Mouse (Mus musculus): Measurements from ENCODE around the gene Skida1. TPM values are rescaled to one million over a fixed set of nuclear protein-coding genes. Genes with fewer than 3 reads are reported as not detected.

Gene Skida1
- total and polyA plus RNA-seq, 3 experiments, result 1.7 to 4.5 (median 3.7) TPM

DNA sequence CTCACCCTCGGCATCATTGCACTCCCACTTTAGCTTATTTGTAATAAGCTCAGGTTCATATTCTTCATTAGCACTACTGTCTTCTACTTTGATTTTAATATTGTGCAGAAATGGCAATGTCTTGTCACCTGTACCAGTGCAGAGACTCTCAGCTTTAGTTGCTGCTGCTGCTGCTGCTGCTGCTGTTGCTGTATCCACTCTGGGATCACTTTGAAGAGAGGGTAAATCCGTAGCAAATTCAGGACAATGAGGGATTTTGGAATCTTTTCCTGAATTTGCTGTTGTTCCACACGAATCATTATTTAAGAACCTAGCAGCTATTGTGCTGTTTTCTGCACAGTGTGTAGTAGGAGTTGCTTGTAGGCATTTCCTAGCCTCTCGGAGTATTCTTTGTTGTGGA is 2.7 kb downstream of the Skida1 start:
- WGBS, result 8% methylated on average over 4 of the region's 4 CpGs

DNA sequence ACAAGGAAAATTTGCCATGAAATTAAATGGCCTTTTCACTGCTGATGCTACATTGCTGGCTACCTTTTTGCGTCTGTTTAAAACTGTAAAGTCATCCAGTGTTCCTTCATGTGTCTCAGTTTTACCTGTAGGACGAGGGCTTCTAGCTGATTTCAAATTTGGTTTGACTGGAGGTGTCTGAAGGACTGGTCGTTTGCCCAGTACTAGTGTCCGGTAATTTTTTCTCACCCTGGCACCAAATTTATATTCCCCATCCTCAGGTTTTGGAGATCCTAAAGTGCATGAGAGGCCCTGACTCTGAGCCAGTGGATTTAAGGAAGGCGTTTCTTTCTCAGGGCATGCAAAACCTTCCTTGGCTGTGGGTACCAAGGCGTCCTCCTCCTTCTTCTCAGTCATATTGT is 3.1 kb downstream of the Skida1 start:
- no peak for DNase-seq
- peak overlapping the region; percentile 74 for H3K4me3 ChIP-seq
- H3K9ac ChIP-seq (ENCODE audit: low read depth, low read length), result peak overlapping the region; percentile 99; the same call in 1 of the 2 replicates
- H3K79me2 ChIP-seq (replicated peaks; ENCODE audit: control insufficient read depth, insufficient read depth, low read length), result no peaks in the 10 kb centered on the region; the same call in 1 of the 2 replicates
- WGBS, result 52% methylated on average over 6 of the region's 6 CpGs
- H3K27me3 ChIP-seq (ENCODE audit: control insufficient read depth, insufficient read depth, low read length), result no peaks in the 10 kb centered on the region
- no peak overlapping the region; the same call in 1 of the 2 replicates for H3K27ac ChIP-seq
- intact Hi-C loops (cut with DNase I), result loop anchor here (2.0 to 5.0 kb wide), 4 partner anchors 19 to 1612 kb away; partner anchors contain the start of genes Bmi1 and Otud1
- TF ChIP-seq POLR2A (IDR thresholded peaks at IDR 0.05; ENCODE audit: insufficient read depth, low read depth, low read length) (0 out of 2 replicates have a peak, but pooled peaks have one; percentile 12), CTCF (IDR thresholded peaks at IDR 0.05) (no peak)
- peaks cover 15% of the 10 kb centered on the region for H3K36me3 ChIP-seq (ENCODE audit: control insufficient read depth, insufficient read depth, low read length)
- peaks cover 3% of the 10 kb centered on the region for H3K4me1 ChIP-seq (ENCODE audit: control insufficient read depth, insufficient read depth, low read length)

More for the DNA sequence above, 2.7 kb downstream of the Skida1 start:
- H3K4me3 ChIP-seq, result peak overlapping the region; percentile 74
- H3K27ac ChIP-seq, result peak overlapping the region; percentile 95
- H3K4me1 ChIP-seq (ENCODE audit: control insufficient read depth, insufficient read depth, low read length), result peaks cover 3% of the 10 kb centered on the region
- TF ChIP-seq CTCF (IDR thresholded peaks at IDR 0.05) (no peak), EP300 (IDR thresholded peaks at IDR 0.05; ENCODE audit: insufficient read depth, low read depth, low read length) (no peak), POLR2A (IDR thresholded peaks at IDR 0.05; ENCODE audit: insufficient read depth, low read depth, low read length) (no peak)
- H3K36me3 ChIP-seq (ENCODE audit: control insufficient read depth, insufficient read depth, low read length), result peaks cover 15% of the 10 kb centered on the region
- no peaks in the 10 kb centered on the region; the same call in 1 of the 2 replicates for H3K79me2 ChIP-seq (replicated peaks; ENCODE audit: control insufficient read depth, insufficient read depth, low read length)
- DNase-seq, result no peak
- intact Hi-C loops (cut with DNase I), result loop anchor here (2.0 to 5.0 kb wide), 4 partner anchors 19 to 1611 kb away; partner anchors contain the start of genes Bmi1 and Otud1
- peak overlapping the region; percentile 99 for H3K9ac ChIP-seq (ENCODE audit: low read depth, low read length)
- no peaks in the 10 kb centered on the region for H3K27me3 ChIP-seq (ENCODE audit: control insufficient read depth, insufficient read depth, low read length)

DNA sequence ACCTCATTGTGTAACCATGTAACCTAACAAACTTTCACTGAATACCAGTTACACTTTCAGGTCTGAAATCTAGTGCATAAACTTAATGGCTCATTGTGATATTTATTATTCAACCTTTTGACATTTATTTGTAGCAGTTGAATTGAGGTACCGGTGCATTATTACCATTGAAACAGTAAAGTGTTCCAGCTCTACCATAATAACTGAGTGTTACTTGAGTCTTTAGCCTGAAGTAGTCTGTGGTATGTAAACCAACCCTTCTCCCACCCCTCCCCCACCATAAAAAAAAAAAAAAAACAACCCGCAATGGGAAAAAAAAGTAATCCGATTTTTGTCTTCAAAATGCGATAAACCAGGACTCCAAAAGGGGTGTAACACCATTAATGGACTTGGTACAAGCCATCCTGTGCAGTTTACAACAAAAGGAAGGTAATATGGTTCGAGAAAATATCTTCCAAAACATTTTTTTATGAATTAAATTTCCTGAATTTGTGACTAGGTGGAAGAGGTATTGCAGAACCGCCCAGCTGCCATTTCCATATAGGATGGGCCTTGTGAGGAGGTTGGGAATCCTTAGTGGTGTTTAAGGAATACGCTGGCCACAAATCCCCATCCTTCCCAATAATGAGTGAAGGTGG is 3.6 kb downstream of the Skida1 start:
- DNase-seq, result no peak
- Histone ChIP-seq H3K4me1 (ENCODE audit: control insufficient read depth, insufficient read depth, low read length) (peaks cover 3% of the 10 kb centered on the region), H3K9ac (ENCODE audit: low read depth, low read length) (0 out of 2 replicates have a peak overlapping the region, but pooled peaks have one; percentile 99), H3K36me3 (ENCODE audit: control insufficient read depth, insufficient read depth, low read length) (peaks cover 14% of the 10 kb centered on the region), H3K27ac (no peak overlapping the region; the same call in 1 of the 2 replicates), H3K79me2 (replicated peaks; ENCODE audit: control insufficient read depth, insufficient read depth, low read length) (no peaks in the 10 kb centered on the region; the same call in 1 of the 2 replicates), H3K4me3 (peak overlapping the region; percentile 74), H3K27me3 (ENCODE audit: control insufficient read depth, insufficient read depth, low read length) (no peaks in the 10 kb centered on the region)
- intact Hi-C loops (cut with DNase I), result loop anchor here (5.0 kb wide), 3 partner anchors 632 to 1612 kb away; partner anchors contain the start of genes Bmi1 and Otud1
- no peak for TF ChIP-seq POLR2A (IDR thresholded peaks at IDR 0.05; ENCODE audit: insufficient read depth, low read depth, low read length)
- no peak for TF ChIP-seq EP300 (IDR thresholded peaks at IDR 0.05; ENCODE audit: insufficient read depth, low read depth, low read length)
- TF ChIP-seq CTCF (IDR thresholded peaks at IDR 0.05), result no peak
- WGBS, result 55% methylated on average over 7 of the region's 7 CpGs

DNA sequence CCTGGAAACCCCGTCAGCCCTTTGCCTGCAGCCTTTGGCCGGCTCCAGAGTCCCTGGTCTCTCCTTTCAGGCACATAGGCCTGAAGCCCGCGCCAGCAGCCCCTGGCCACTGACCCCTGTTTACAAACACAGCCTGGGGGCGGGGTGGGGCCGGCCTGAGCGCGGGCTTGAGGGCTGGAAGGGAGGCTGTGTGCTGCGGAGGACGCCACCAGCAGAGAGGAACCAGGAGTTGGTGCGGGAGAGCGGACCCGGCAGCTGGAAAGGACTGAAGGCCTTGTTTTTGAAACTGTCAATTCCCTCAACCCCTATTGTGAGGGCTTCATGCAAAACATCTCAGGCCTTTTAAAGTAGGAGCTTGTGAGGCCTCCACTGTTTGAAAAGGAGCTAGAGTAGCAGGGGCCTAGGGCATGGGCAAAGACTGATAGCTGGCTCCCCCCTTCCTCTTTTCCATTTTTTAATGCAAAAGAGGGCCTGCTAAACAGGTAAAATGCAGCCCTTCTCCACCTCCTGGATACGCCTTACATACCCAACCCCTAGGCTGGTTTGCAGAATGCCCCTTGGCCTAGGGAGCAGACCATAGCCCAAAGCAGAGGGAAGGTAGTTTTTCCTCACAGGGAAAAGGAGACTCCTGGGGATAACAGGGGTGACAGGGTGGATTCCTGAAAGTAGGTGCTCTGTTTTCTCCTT is 7.5 kb downstream of the Skida1 start:
- Histone ChIP-seq H3K4me1 (ENCODE audit: control insufficient read depth, insufficient read depth, low read length) (peaks cover 1% of the 10 kb centered on the region), H3K9ac (ENCODE audit: low read depth, low read length) (no peak overlapping the region)

DNA sequence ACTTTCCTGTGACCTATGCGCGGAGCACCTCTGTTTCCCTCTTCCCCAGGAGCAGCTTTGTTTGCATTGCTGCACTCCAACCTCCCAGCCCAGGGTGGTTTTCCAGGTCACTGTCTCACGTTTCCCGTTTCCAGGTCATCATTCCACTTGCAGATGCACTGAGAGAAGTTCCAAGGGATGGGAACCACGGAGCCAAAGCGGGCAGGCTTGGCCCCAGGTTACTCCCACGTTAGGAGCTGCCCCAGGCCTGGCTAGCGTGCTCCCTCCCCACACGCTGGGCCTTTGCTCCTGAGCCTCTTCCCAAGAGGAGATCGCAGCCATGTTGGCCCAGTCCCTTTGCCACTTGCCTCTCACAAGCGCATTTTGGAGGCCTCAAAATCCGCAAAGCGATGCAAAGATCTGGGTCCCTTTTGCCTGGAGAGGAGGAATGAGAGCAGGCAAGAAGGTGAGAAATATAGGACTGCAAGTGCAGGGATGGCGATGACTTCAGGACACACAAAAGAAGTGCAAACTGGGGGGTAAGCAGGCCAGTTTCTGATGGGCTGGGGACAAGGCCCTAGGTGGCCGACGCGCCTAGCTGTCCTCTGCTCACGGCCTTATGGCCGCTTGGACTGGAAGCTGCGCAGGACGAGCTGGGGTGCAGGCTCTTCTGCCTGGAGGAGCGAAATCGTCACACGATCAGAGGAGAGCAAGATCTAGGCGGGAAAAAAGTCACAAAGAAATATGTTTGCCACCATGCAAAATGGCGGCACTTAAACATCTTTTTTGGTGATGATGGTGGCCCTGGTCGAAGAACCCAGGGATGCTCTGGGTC is 8.3 kb downstream of the Skida1 start:
- 94% methylated on average over 27 of the region's 27 CpGs for WGBS
- no peaks in the 10 kb centered on the region for H3K79me2 ChIP-seq (replicated peaks; ENCODE audit: control insufficient read depth, insufficient read depth, low read length)
- peaks cover 3% of the 10 kb centered on the region for H3K36me3 ChIP-seq (ENCODE audit: control insufficient read depth, insufficient read depth, low read length)
- no peak for DNase-seq
- no peak overlapping the region for H3K9ac ChIP-seq (ENCODE audit: low read depth, low read length)
- H3K27ac ChIP-seq, result no peak overlapping the region
- intact Hi-C loops (cut with DNase I), result no loop called here
- no peak overlapping the region for H3K4me3 ChIP-seq
- no peaks in the 10 kb centered on the region for H3K27me3 ChIP-seq (ENCODE audit: control insufficient read depth, insufficient read depth, low read length)
- H3K4me1 ChIP-seq (ENCODE audit: control insufficient read depth, insufficient read depth, low read length), result no peaks in the 10 kb centered on the region; the same call in 1 of the 2 replicates
- TF ChIP-seq CTCF (IDR thresholded peaks at IDR 0.05) (no peak), EP300 (IDR thresholded peaks at IDR 0.05; ENCODE audit: insufficient read depth, low read depth, low read length) (no peak), POLR2A (IDR thresholded peaks at IDR 0.05; ENCODE audit: insufficient read depth, low read depth, low read length) (no peak)

More for the DNA sequence above, 7.5 kb downstream of the Skida1 start:
- no peak for TF ChIP-seq POLR2A (IDR thresholded peaks at IDR 0.05; ENCODE audit: insufficient read depth, low read depth, low read length)
- TF ChIP-seq CTCF (IDR thresholded peaks at IDR 0.05), result no peak
- no peak for TF ChIP-seq EP300 (IDR thresholded peaks at IDR 0.05; ENCODE audit: insufficient read depth, low read depth, low read length)
- Histone ChIP-seq H3K27me3 (ENCODE audit: control insufficient read depth, insufficient read depth, low read length) (no peaks in the 10 kb centered on the region), H3K27ac (no peak overlapping the region), H3K4me3 (no peak overlapping the region), H3K79me2 (replicated peaks; ENCODE audit: control insufficient read depth, insufficient read depth, low read length) (no peaks in the 10 kb centered on the region; the same call in 1 of the 2 replicates), H3K36me3 (ENCODE audit: control insufficient read depth, insufficient read depth, low read length) (peaks cover 8% of the 10 kb centered on the region)
- intact Hi-C loops (cut with DNase I), result no loop called here
- 85% methylated on average over 14 of the region's 14 CpGs for WGBS
- no peak for DNase-seq

All from heart, adult 2 months (tissue).